Mouse (Mus musculus): ENCODE data around the gene D930020B18Rik.

- TF ChIP-seq CTCF (IDR thresholded peaks at IDR 0.05; ENCODE audit: low read depth) = no peak
- TF ChIP-seq EP300 (optimal IDR thresholded peaks at IDR 0.05) = no peak
Observed at GRCm38 (mm10) chr10:121665631-121666145, 24.3 kb downstream of the D930020B18Rik start.

Data from stomach, postnatal 0 days (tissue).